ENCODE assay signal across 10 mouse cellular contexts in the genomic region with DNA sequence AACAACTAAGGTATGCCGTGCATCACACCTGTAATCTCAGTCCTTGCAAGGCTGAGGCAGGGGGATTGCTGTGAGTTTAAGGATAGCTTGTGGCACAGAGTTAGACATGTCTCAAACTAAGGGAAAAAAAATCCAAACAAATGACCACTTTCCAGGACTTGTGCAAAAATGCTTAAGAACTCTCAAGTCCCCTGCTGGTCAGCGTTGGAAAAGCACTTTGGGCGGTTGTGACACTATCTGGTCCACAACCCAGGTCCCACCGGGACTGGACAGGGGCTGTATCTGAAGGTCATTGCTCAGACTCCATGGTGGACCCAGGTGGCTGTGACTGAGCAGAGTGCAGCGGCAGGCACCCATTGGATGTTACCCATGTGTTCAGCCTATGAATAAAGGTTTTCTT. TPM values are rescaled to one million over a fixed set of nuclear protein-coding genes. Genes with fewer than 3 reads are reported as not detected.
A peak's percentile ranks its signal among the peaks of the same experiment; 100 is the strongest.
DNase-seq lines count a peak whose midpoint lies in the region; ATAC-seq and TF ChIP-seq lines count a peak whose summit lies in the region.
"Had no signal": no experiment of that assay in that cellular context is flagged by ENCODE, and none has a peak within 500 bp of the region (broad histone marks: within the 10 kb centered on the region; RNA-seq: fewer than 3 reads in every experiment).

No protein-coding gene starts in this region.

- no peaks in the 10 kb centered on the region for H3K36me3 ChIP-seq in kidney, adult 2 months (ENCODE audit: control insufficient read depth, insufficient read depth, low read length)
- no peaks in the 10 kb centered on the region for H3K36me3 ChIP-seq in lung, embryonic 16.5 days (ENCODE audit: control insufficient read depth, insufficient read depth, low read length)
- H3K36me3 ChIP-seq: liver, embryonic 13.5 days had no signal

- no peak overlapping the region for H3K4me3 ChIP-seq in kidney, adult 2 months (ENCODE audit: insufficient read depth, low read depth, low read length)
- H3K4me3 ChIP-seq in lung, embryonic 16.5 days (ENCODE audit: low read length), result peak overlapping the region; percentile 21; the same call in 1 of the 2 replicates
- H3K4me3 ChIP-seq: liver, embryonic 13.5 days had no signal

- 40% methylated on average over 5 of the region's 5 CpGs for WGBS in kidney, adult 2 months
- 28% methylated on average over 5 of the region's 5 CpGs for WGBS in lung, embryonic 16.5 days

- ATAC-seq in lung, embryonic 16.5 days (ENCODE audit: low read depth), result no peak
- no peak for ATAC-seq in megakaryocyte-erythroid progenitor cell, adult 5-6 weeks (replicated peaks; ENCODE audit: low FRiP score, low TSS enrichment, poor library complexity, severe bottlenecking)

- no peaks in the 10 kb centered on the region for H3K9me3 ChIP-seq in lung, embryonic 16.5 days (ENCODE audit: control insufficient read depth, low read length)
- H3K9me3 ChIP-seq: liver, embryonic 13.5 days had no signal

- no peak for DNase-seq in kidney, adult 2 months
- DNase-seq in kidney, adult 11 months, result no peak
- peak; percentile 60 for DNase-seq in A20 (ENCODE audit: low read depth, low spot score)
- peak; percentile 63 for DNase-seq in R1 (ENCODE audit: low read depth, low spot score)
- no peak for DNase-seq in spleen, postnatal 14 days (ENCODE audit: low spot score in 2 of 2)
- DNase-seq in layer of hippocampus, adult 8-10 months (ENCODE audit: low spot score in 2 of 2), result no peak
- DNase-seq: liver, embryonic 13.5 days had no signal

- TF ChIP-seq POLR2A in kidney, adult 2 months (IDR thresholded peaks at IDR 0.05; ENCODE audit: low read depth, low read length), result no peak

- no peaks in the 10 kb centered on the region for H3K27me3 ChIP-seq in kidney, adult 2 months (replicated peaks; ENCODE audit: control insufficient read depth, insufficient read depth, low read length)
- peaks cover 56% of the 10 kb centered on the region for H3K27me3 ChIP-seq in lung, embryonic 16.5 days (ENCODE audit: control insufficient read depth, insufficient read depth, low read depth, low read length)

- H3K4me2 ChIP-seq in lung, embryonic 16.5 days (ENCODE audit: low read depth, low read length), result peak overlapping the region; percentile 14; the same call in 1 of the 2 replicates
- H3K4me2 ChIP-seq: liver, embryonic 13.5 days had no signal

- no peak overlapping the region for H3K27ac ChIP-seq in kidney, adult 2 months (ENCODE audit: insufficient read depth, low read depth, low read length)
- H3K27ac ChIP-seq in lung, embryonic 16.5 days (ENCODE audit: low read length), result no peak overlapping the region
- H3K27ac ChIP-seq: liver, embryonic 13.5 days had no signal

- H3K4me1 ChIP-seq in kidney, adult 2 months (ENCODE audit: control insufficient read depth, insufficient read depth, low read length), result no peaks in the 10 kb centered on the region
- H3K4me1 ChIP-seq in lung, embryonic 16.5 days (replicated peaks; ENCODE audit: control insufficient read depth, insufficient read depth, low read length), result peaks cover 28% of the 10 kb centered on the region

- peak; percentile 47 for TF ChIP-seq CTCF in kidney, adult 2 months (conservative IDR thresholded peaks at IDR 0.05; ENCODE audit: insufficient read depth, insufficient read length, low read depth, low read length)

- no peak overlapping the region for H3K9ac ChIP-seq in lung, embryonic 16.5 days (ENCODE audit: low read length)
- H3K9ac ChIP-seq: liver, embryonic 13.5 days had no signal

RNA-seq across cellular contexts. Expression of gene Foxl1, which starts 2.8 kb away (rescaled TPM):
- polyA plus RNA-seq in kidney, adult 2 months (2012; rRNA removed), result 0.75 and 1.2 TPM in 2 replicates
- polyA plus RNA-seq in lung, embryonic 16.5 days (2015; fragmentation: Nextera tagmentation; extraction: Ambion mirVana), result 3.1 and 3.3 TPM in 2 replicates
- not detected in 2 replicates for total RNA-seq in megakaryocyte-erythroid progenitor cell, adult 5-6 weeks (2014; fragmentation: Nextera tagmentation)
- total RNA-seq in megakaryocyte-erythroid progenitor cell, adult 5-6 weeks (2017), result not detected in 2 replicates
- total RNA-seq in layer of hippocampus, adult 8-10 months (2022), result under 1 TPM in 3 of 4 experiments, not detected in 1; 0.16 to 0.18 (median 0.16) TPM
- total RNA-seq: hematopoietic stem cell, adult 5-6 weeks had no signal

RNA-seq across cellular contexts. Expression of gene Foxc2, which starts 14.6 kb away (rescaled TPM):
- polyA plus RNA-seq in kidney, adult 2 months (2012; rRNA removed), result 5.8 and 7.4 TPM in 2 replicates
- 0.58 and 0.62 TPM in 2 replicates for polyA plus RNA-seq in lung, embryonic 16.5 days (2015; fragmentation: Nextera tagmentation; extraction: Ambion mirVana)
- total RNA-seq in megakaryocyte-erythroid progenitor cell, adult 5-6 weeks (2014; fragmentation: Nextera tagmentation), result not detected in 2 replicates
- total RNA-seq in megakaryocyte-erythroid progenitor cell, adult 5-6 weeks (2017), result not detected in 2 replicates
- 1 to 10 TPM; 1.0 to 2.3 (median 1.3) TPM for total RNA-seq in layer of hippocampus, adult 8-10 months (2022)
- total RNA-seq: hematopoietic stem cell, adult 5-6 weeks had no signal

RNA-seq across cellular contexts. Expression of gene Mthfsd, which starts 22.3 kb away (rescaled TPM):
- polyA plus RNA-seq in kidney, adult 2 months (2012; rRNA removed), result 44.3 and 51.4 TPM in 2 replicates
- polyA plus RNA-seq in lung, embryonic 16.5 days (2015; fragmentation: Nextera tagmentation; extraction: Ambion mirVana), result 50.6 and 59.2 TPM in 2 replicates
- total RNA-seq in megakaryocyte-erythroid progenitor cell, adult 5-6 weeks (2014; fragmentation: Nextera tagmentation), result 41.2 and 48.6 TPM in 2 replicates
- 13.7 and 24.8 TPM in 2 replicates for total RNA-seq in megakaryocyte-erythroid progenitor cell, adult 5-6 weeks (2017)
- 10 to 100 TPM; 41.1 to 45.8 (median 44.7) TPM for total RNA-seq in layer of hippocampus, adult 8-10 months (2022)

RNA-seq across cellular contexts. Expression of gene Foxf1, which starts 46.3 kb away (rescaled TPM):
- polyA plus RNA-seq in kidney, adult 2 months (2012; rRNA removed), result 0.52 and 0.69 TPM in 2 replicates
- 126 and 138 TPM in 2 replicates for polyA plus RNA-seq in lung, embryonic 16.5 days (2015; fragmentation: Nextera tagmentation; extraction: Ambion mirVana)
- not detected in 2 replicates for total RNA-seq in megakaryocyte-erythroid progenitor cell, adult 5-6 weeks (2014; fragmentation: Nextera tagmentation)
- total RNA-seq in megakaryocyte-erythroid progenitor cell, adult 5-6 weeks (2017), result not detected in 2 replicates
- 1 to 10 TPM in 1 of 4 experiments, under 1 TPM in 3; 0.52 to 1.1 (median 0.59) TPM for total RNA-seq in layer of hippocampus, adult 8-10 months (2022)
- total RNA-seq: hematopoietic stem cell, adult 5-6 weeks had no signal

Comparison
In these comparisons a context has a peak if more than half of its experiments do, and no peak if none do; other contexts are left out.
1. DNase-seq: peak in A20 (single experiment) and R1 (single experiment); none in kidney, adult 2 months (single experiment), kidney, adult 11 months (single experiment), spleen, postnatal 14 days (0 of 2) and layer of hippocampus, adult 8-10 months (0 of 2).